Mouse (Mus musculus): ENCODE results near the gene Gm10645. TPM values are rescaled to one million over a fixed set of nuclear protein-coding genes. Genes with fewer than 3 reads are reported as not detected.

The Gm10645 gene
- 1.5 and 2.2 TPM in 2 replicates for polyA plus RNA-seq (2015; fragmentation: Nextera tagmentation; extraction: Ambion mirVana)

GRCm38 (mm10) chr8:83165931-83166867 is at the start of gene Gm10645:
Gene Gm10645 (minus strand): TSS chr8:83166170.
- Histone ChIP-seq H3K4me1 (ENCODE audit: control insufficient read depth, insufficient read depth, low read length) (peaks cover 3% of the 10 kb centered on the region; the same call in 1 of the 2 replicates), H3K9me3 (replicated peaks; ENCODE audit: control insufficient read depth, low read length) (no peaks in the 10 kb centered on the region), H3K9ac (ENCODE audit: low read length) (peak within 1 kb of the TSS; percentile 96), H3K4me3 (replicated peaks; ENCODE audit: low read length) (peak within 1 kb of the TSS; percentile 80), H3K27me3 (ENCODE audit: control insufficient read depth, insufficient read depth, low read length) (no peaks in the 10 kb centered on the region), H3K36me3 (ENCODE audit: control insufficient read depth, insufficient read depth, low read length) (no peaks in the 10 kb centered on the region), H3K27ac (ENCODE audit: low read length) (peak within 1 kb of the TSS; percentile 95), H3K4me2 (ENCODE audit: low read depth, low read length) (peak within 1 kb of the TSS; percentile 77)
- peak; percentile 38; the same call in 1 of the 2 replicates for ATAC-seq (ENCODE audit: insufficient read depth, low FRiP score)
- 2% methylated on average over 54 of the region's 54 CpGs for WGBS

- 46% methylated on average over 5 of the region's 5 CpGs for WGBS
- peak; percentile 68; the same call in 1 of the 2 replicates for ATAC-seq (ENCODE audit: insufficient read depth, low FRiP score)
- Histone ChIP-seq H3K4me2 (ENCODE audit: low read depth, low read length) (no peak overlapping the region), H3K4me1 (ENCODE audit: control insufficient read depth, insufficient read depth, low read length) (no peaks in the 10 kb centered on the region), H3K27me3 (ENCODE audit: control insufficient read depth, insufficient read depth, low read length) (no peaks in the 10 kb centered on the region), H3K4me3 (replicated peaks; ENCODE audit: low read length) (no peak overlapping the region), H3K9me3 (replicated peaks; ENCODE audit: control insufficient read depth, low read length) (no peaks in the 10 kb centered on the region), H3K36me3 (ENCODE audit: control insufficient read depth, insufficient read depth, low read length) (no peaks in the 10 kb centered on the region), H3K9ac (ENCODE audit: low read length) (no peak overlapping the region), H3K27ac (ENCODE audit: low read length) (peak overlapping the region; percentile 47; the same call in 1 of the 2 replicates)
Measured at GRCm38 (mm10) chr8:83215065-83215464, 49.1 kb upstream of the Gm10645 start.

GRCm38 (mm10) chr8:83210676-83211075 is 44.7 kb upstream of the Gm10645 start:
- no peaks in the 10 kb centered on the region for H3K9me3 ChIP-seq (replicated peaks; ENCODE audit: control insufficient read depth, low read length)
- no peaks in the 10 kb centered on the region for H3K4me1 ChIP-seq (ENCODE audit: control insufficient read depth, insufficient read depth, low read length)
- H3K36me3 ChIP-seq (ENCODE audit: control insufficient read depth, insufficient read depth, low read length): no peaks in the 10 kb centered on the region
- no peak for ATAC-seq (ENCODE audit: insufficient read depth, low FRiP score)
- no peak overlapping the region for H3K4me3 ChIP-seq (replicated peaks; ENCODE audit: low read length)
- no peak overlapping the region for H3K9ac ChIP-seq (ENCODE audit: low read length)
- no peaks in the 10 kb centered on the region for H3K27me3 ChIP-seq (ENCODE audit: control insufficient read depth, insufficient read depth, low read length)
- WGBS: 79% methylated on average over 7 of the region's 7 CpGs
- H3K27ac ChIP-seq (ENCODE audit: low read length): no peak overlapping the region
- no peak overlapping the region for H3K4me2 ChIP-seq (ENCODE audit: low read depth, low read length)

GRCm38 (mm10) chr8:83209581-83209980 is 43.6 kb upstream of the Gm10645 start:
- ATAC-seq (ENCODE audit: insufficient read depth, low FRiP score): no peak
- H3K4me2 ChIP-seq (ENCODE audit: low read depth, low read length): no peak overlapping the region

GRCm38 (mm10) chr8:83205907-83206306 is 39.9 kb upstream of the Gm10645 start:
- ATAC-seq (ENCODE audit: insufficient read depth, low FRiP score): no peak
- no peak overlapping the region for H3K4me3 ChIP-seq (replicated peaks; ENCODE audit: low read length)
- 54% methylated on average over 7 of the region's 7 CpGs for WGBS
- no peak overlapping the region for H3K27ac ChIP-seq (ENCODE audit: low read length)
- no peak overlapping the region for H3K9ac ChIP-seq (ENCODE audit: low read length)
- no peaks in the 10 kb centered on the region for H3K27me3 ChIP-seq (ENCODE audit: control insufficient read depth, insufficient read depth, low read length)
- no peak overlapping the region for H3K4me2 ChIP-seq (ENCODE audit: low read depth, low read length)
- no peaks in the 10 kb centered on the region for H3K4me1 ChIP-seq (ENCODE audit: control insufficient read depth, insufficient read depth, low read length)
- no peaks in the 10 kb centered on the region for H3K9me3 ChIP-seq (replicated peaks; ENCODE audit: control insufficient read depth, low read length)
- H3K36me3 ChIP-seq (ENCODE audit: control insufficient read depth, insufficient read depth, low read length): no peaks in the 10 kb centered on the region

More at GRCm38 (mm10) chr8:83209581-83209980, 43.6 kb upstream of the Gm10645 start:
- Histone ChIP-seq H3K4me1 (ENCODE audit: control insufficient read depth, insufficient read depth, low read length) (no peaks in the 10 kb centered on the region), H3K4me3 (replicated peaks; ENCODE audit: low read length) (no peak overlapping the region), H3K27me3 (ENCODE audit: control insufficient read depth, insufficient read depth, low read length) (no peaks in the 10 kb centered on the region), H3K9ac (ENCODE audit: low read length) (no peak overlapping the region), H3K36me3 (ENCODE audit: control insufficient read depth, insufficient read depth, low read length) (no peaks in the 10 kb centered on the region), H3K9me3 (replicated peaks; ENCODE audit: control insufficient read depth, low read length) (no peaks in the 10 kb centered on the region), H3K27ac (ENCODE audit: low read length) (no peak overlapping the region)
- WGBS: 61% methylated on average over 4 of the region's 4 CpGs

- Histone ChIP-seq H3K4me2 (ENCODE audit: low read depth, low read length) (no peak overlapping the region), H3K27me3 (ENCODE audit: control insufficient read depth, insufficient read depth, low read length) (no peaks in the 10 kb centered on the region), H3K4me3 (replicated peaks; ENCODE audit: low read length) (no peak overlapping the region), H3K36me3 (ENCODE audit: control insufficient read depth, insufficient read depth, low read length) (no peaks in the 10 kb centered on the region), H3K9ac (ENCODE audit: low read length) (no peak overlapping the region), H3K9me3 (replicated peaks; ENCODE audit: control insufficient read depth, low read length) (no peaks in the 10 kb centered on the region), H3K4me1 (ENCODE audit: control insufficient read depth, insufficient read depth, low read length) (peaks cover 13% of the 10 kb centered on the region), H3K27ac (ENCODE audit: low read length) (no peak overlapping the region)
- WGBS: 89% methylated on average over 11 of the region's 11 CpGs
- no peak for ATAC-seq (ENCODE audit: insufficient read depth, low FRiP score)
Measured at GRCm38 (mm10) chr8:83202946-83203345, 37.0 kb upstream of the Gm10645 start.

- Histone ChIP-seq H3K4me2 (ENCODE audit: low read depth, low read length) (peak overlapping the region; percentile 38), H3K4me3 (replicated peaks; ENCODE audit: low read length) (0 out of 2 replicates have a peak overlapping the region, but pooled peaks have one; percentile 8), H3K9ac (ENCODE audit: low read length) (peak overlapping the region; percentile 51; the same call in 1 of the 2 replicates), H3K27ac (ENCODE audit: low read length) (peak overlapping the region; percentile 82), H3K4me1 (ENCODE audit: control insufficient read depth, insufficient read depth, low read length) (peaks cover 13% of the 10 kb centered on the region), H3K27me3 (ENCODE audit: control insufficient read depth, insufficient read depth, low read length) (no peaks in the 10 kb centered on the region), H3K9me3 (replicated peaks; ENCODE audit: control insufficient read depth, low read length) (no peaks in the 10 kb centered on the region), H3K36me3 (ENCODE audit: control insufficient read depth, insufficient read depth, low read length) (no peaks in the 10 kb centered on the region)
- 46% methylated on average over 16 of the region's 16 CpGs for WGBS
- peak; percentile 74 for ATAC-seq (ENCODE audit: insufficient read depth, low FRiP score)
Measured at GRCm38 (mm10) chr8:83200191-83201177, 34.5 kb upstream of the Gm10645 start.

- Histone ChIP-seq H3K4me1 (ENCODE audit: control insufficient read depth, insufficient read depth, low read length) (peaks cover 13% of the 10 kb centered on the region), H3K9me3 (replicated peaks; ENCODE audit: control insufficient read depth, low read length) (no peaks in the 10 kb centered on the region), H3K9ac (ENCODE audit: low read length) (no peak overlapping the region), H3K27me3 (ENCODE audit: control insufficient read depth, insufficient read depth, low read length) (no peaks in the 10 kb centered on the region), H3K27ac (ENCODE audit: low read length) (peak overlapping the region; percentile 82), H3K4me3 (replicated peaks; ENCODE audit: low read length) (no peak overlapping the region), H3K36me3 (ENCODE audit: control insufficient read depth, insufficient read depth, low read length) (no peaks in the 10 kb centered on the region), H3K4me2 (ENCODE audit: low read depth, low read length) (no peak overlapping the region)
- 71% methylated on average over 8 of the region's 8 CpGs for WGBS
- ATAC-seq (ENCODE audit: insufficient read depth, low FRiP score): no peak
Measured at GRCm38 (mm10) chr8:83199715-83200114, 33.7 kb upstream of the Gm10645 start.
